Mouse (Mus musculus) limb, embryonic 10.5 days (tissue): ENCODE measurements at regions not wholly inside any gene's neighbourhood (a gene's known extent, or its start where the extent isn't known, plus 50 kb on each side); places are given as distances from the start of the nearest gene placed in this dataset.
A peak's percentile ranks its signal among the peaks of the same experiment; 100 is the strongest.

Experiments
- DNase-seq: peaks from one replicate; pipeline ENCODE4 v3.0.0-alpha.2; 2017; ENCODE audit warnings: low spot score
- H3K27ac ChIP-seq: fragments of 300-500 bp; sonication (generic); 2 replicates; pipeline ENCODE4 v1.5.1; 2016; ENCODE audit warnings: mild to moderate bottlenecking
- H3K27me3 ChIP-seq: fragments of 300-500 bp; sonication (generic); 2 replicates; pipeline ENCODE4 v1.6.1; 2016; ENCODE audit warnings: low read depth, mild to moderate bottlenecking; ENCODE audit not compliant: poor library complexity, severe bottlenecking
- H3K36me3 ChIP-seq: fragments of 300-500 bp; sonication (generic); 2 replicates; pipeline ENCODE4 v1.6.1; 2016; ENCODE audit warnings: mild to moderate bottlenecking, moderate library complexity
- H3K4me1 ChIP-seq: fragments of 300-500 bp; sonication (generic); 2 replicates; pipeline ENCODE4 v1.6.1; 2016
- H3K4me3 ChIP-seq: fragments of 300-500 bp; sonication (generic); 2 replicates; pipeline ENCODE4 v1.5.1; 2016; ENCODE audit warnings: mild to moderate bottlenecking, moderate library complexity
- H3K9me3 ChIP-seq: fragments of 300-500 bp; sonication (generic); replicated peaks from 2 replicates; pipeline ENCODE4 v1.6.1; 2016; ENCODE audit warnings: mild to moderate bottlenecking
- WGBS: fragments of 180-500 bp; shearing (Covaris S2); methylation state at CpG from one replicate; pipeline ENCODE4 v1.1.7; 2016; 5-methylcytosine and 5-hydroxymethylcytosine counted together

GRCm38 (mm10) chr8:93655752-93656151, 120.1 kb upstream of the Ces5a start:
- no peak for DNase-seq
- Histone ChIP-seq H3K4me1 (no peaks in the 10 kb centered on the region), H3K36me3 (no peaks in the 10 kb centered on the region), H3K27ac (no peak overlapping the region), H3K4me3 (no peak overlapping the region), H3K27me3 (no peaks in the 10 kb centered on the region), H3K9me3 (no peaks in the 10 kb centered on the region)
- WGBS: 93% methylated on average over 9 of the region's 9 CpGs

GRCm38 (mm10) chr8:93661739-93662138, 126.1 kb upstream of the Ces5a start:
- no peak overlapping the region for H3K27ac ChIP-seq

DNA sequence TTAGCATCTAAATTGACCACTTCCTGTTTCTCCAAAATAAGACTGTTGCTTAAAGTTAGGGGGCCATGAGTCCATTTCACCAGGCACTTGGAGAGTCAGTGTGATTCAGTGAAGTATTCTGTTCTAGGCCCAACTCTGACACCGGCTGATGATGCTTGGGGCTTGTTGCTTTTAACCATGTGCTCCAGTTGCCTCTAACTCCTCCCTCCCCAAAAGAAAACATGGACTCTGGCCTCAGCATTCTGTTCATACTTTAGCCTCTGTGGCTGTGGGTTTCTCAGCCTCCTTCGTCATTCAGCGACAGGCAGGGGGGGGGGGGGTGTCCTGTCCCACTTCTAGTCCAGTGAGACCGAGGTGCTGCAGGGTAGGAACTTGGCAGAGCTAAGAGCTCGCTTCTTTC, 126.6 kb upstream of the Ces5a start:
- H3K27me3 ChIP-seq: no peaks in the 10 kb centered on the region
- H3K36me3 ChIP-seq: no peaks in the 10 kb centered on the region
- WGBS: 77% methylated on average over 5 of the region's 5 CpGs
- H3K27ac ChIP-seq: no peak overlapping the region
- peaks cover 9% of the 10 kb centered on the region; the same call in 1 of the 2 replicates for H3K4me1 ChIP-seq
- no peak for DNase-seq
- H3K9me3 ChIP-seq: no peaks in the 10 kb centered on the region
- H3K4me3 ChIP-seq: peak overlapping the region; percentile 39

More at GRCm38 (mm10) chr8:93661739-93662138, 126.1 kb upstream of the Ces5a start:
- Histone ChIP-seq H3K27me3 (no peaks in the 10 kb centered on the region), H3K4me3 (peak overlapping the region; percentile 39), H3K36me3 (no peaks in the 10 kb centered on the region), H3K4me1 (peaks cover 9% of the 10 kb centered on the region; the same call in 1 of the 2 replicates), H3K9me3 (no peaks in the 10 kb centered on the region)
- 8% methylated on average over 15 of the region's 15 CpGs for WGBS
- peak; percentile 84 for DNase-seq

GRCm38 (mm10) chr8:93663851-93664250, 128.2 kb upstream of the Ces5a start:
- no peak for DNase-seq
- H3K27me3 ChIP-seq: no peaks in the 10 kb centered on the region
- 89% methylated on average over 4 of the region's 4 CpGs for WGBS
- no peaks in the 10 kb centered on the region for H3K9me3 ChIP-seq
- no peaks in the 10 kb centered on the region for H3K36me3 ChIP-seq
- H3K4me1 ChIP-seq: peaks cover 9% of the 10 kb centered on the region; the same call in 1 of the 2 replicates
- H3K4me3 ChIP-seq: no peak overlapping the region
- H3K27ac ChIP-seq: no peak overlapping the region

- Histone ChIP-seq H3K27me3 (no peaks in the 10 kb centered on the region), H3K4me1 (no peaks in the 10 kb centered on the region), H3K4me3 (no peak overlapping the region), H3K9me3 (no peaks in the 10 kb centered on the region), H3K27ac (no peak overlapping the region), H3K36me3 (no peaks in the 10 kb centered on the region)
- no peak for DNase-seq
- WGBS: 84% methylated on average over 7 of the region's 7 CpGs
Measured at GRCm38 (mm10) chr8:93668306-93668705, 132.7 kb upstream of the Ces5a start.

DNA sequence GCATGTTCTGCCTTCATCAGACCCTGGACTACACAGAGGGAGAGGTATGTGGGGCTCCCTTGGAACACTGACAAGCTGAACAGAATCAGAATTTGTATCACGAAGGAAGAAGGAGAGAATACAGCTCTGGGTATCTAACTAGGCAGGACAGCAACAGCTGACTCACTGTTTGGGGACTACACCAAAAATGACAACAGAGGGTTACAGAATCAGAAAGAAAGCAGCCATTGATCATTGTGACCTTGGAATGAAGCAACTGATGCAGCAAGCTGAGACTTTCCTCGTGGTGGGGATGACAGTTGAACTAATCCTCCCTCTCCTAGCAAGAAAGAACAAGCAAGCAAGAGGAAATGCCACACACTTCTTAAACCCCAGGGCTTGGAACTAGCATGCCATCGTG, 135.0 kb upstream of the Gnao1 start:
- H3K4me1 ChIP-seq: no peaks in the 10 kb centered on the region
- H3K36me3 ChIP-seq: no peaks in the 10 kb centered on the region
- no peaks in the 10 kb centered on the region for H3K9me3 ChIP-seq
- no peak overlapping the region for H3K27ac ChIP-seq
- no peaks in the 10 kb centered on the region for H3K27me3 ChIP-seq
- WGBS: 77% methylated on average over 3 of the region's 3 CpGs
- no peak overlapping the region for H3K4me3 ChIP-seq
- DNase-seq: no peak

GRCm38 (mm10) chr8:93683773-93684391, 125.9 kb upstream of the Gnao1 start:
- no peak overlapping the region for H3K27ac ChIP-seq
- no peak for DNase-seq
- WGBS: 87% methylated on average over 12 of the region's 12 CpGs
- no peaks in the 10 kb centered on the region for H3K36me3 ChIP-seq
- no peak overlapping the region for H3K4me3 ChIP-seq
- H3K27me3 ChIP-seq: no peaks in the 10 kb centered on the region
- H3K4me1 ChIP-seq: no peaks in the 10 kb centered on the region
- H3K9me3 ChIP-seq: no peaks in the 10 kb centered on the region

GRCm38 (mm10) chr8:93684392-93684791, 125.4 kb upstream of the Gnao1 start:
- no peak for DNase-seq
- Histone ChIP-seq H3K27ac (no peak overlapping the region), H3K9me3 (no peaks in the 10 kb centered on the region), H3K36me3 (no peaks in the 10 kb centered on the region), H3K4me1 (no peaks in the 10 kb centered on the region), H3K4me3 (no peak overlapping the region), H3K27me3 (no peaks in the 10 kb centered on the region)
- WGBS: 95% methylated on average over 6 of the region's 6 CpGs

DNA sequence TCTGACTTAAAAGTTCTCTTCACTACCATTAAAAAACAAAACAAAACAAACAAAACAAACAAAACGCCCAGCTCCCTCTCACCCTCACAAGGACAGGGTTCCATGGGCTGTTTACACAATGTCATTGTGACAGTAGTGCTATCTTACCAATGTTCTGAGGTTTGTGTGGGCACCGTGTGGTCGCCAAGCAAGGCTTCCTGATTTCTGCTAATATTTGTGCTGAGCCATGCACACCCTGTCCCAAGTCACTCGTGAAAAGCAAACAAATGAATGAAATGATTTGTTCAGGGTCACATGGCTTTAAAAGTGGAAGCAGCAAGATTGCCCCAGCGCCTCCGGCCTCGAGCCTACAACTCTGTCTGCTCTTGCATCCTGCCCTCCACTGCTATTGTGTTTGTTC, 120.9 kb upstream of the Gnao1 start:
- H3K4me3 ChIP-seq: no peak overlapping the region
- no peak overlapping the region for H3K27ac ChIP-seq
- DNase-seq: no peak
- no peaks in the 10 kb centered on the region for H3K27me3 ChIP-seq
- 79% methylated on average over 7 of the region's 7 CpGs for WGBS
- H3K36me3 ChIP-seq: no peaks in the 10 kb centered on the region
- H3K4me1 ChIP-seq: no peaks in the 10 kb centered on the region
- H3K9me3 ChIP-seq: no peaks in the 10 kb centered on the region

- H3K36me3 ChIP-seq: no peaks in the 10 kb centered on the region
- WGBS: 90% methylated on average over 4 of the region's 4 CpGs
- no peak overlapping the region for H3K4me3 ChIP-seq
- no peaks in the 10 kb centered on the region for H3K27me3 ChIP-seq
- H3K9me3 ChIP-seq: no peaks in the 10 kb centered on the region
- DNase-seq: no peak
- H3K27ac ChIP-seq: no peak overlapping the region
- no peaks in the 10 kb centered on the region for H3K4me1 ChIP-seq
Measured at GRCm38 (mm10) chr8:93689832-93690471, 119.8 kb upstream of the Gnao1 start.

GRCm38 (mm10) chr8:93691375-93691774, 118.4 kb upstream of the Gnao1 start:
- Histone ChIP-seq H3K4me1 (no peaks in the 10 kb centered on the region), H3K4me3 (no peak overlapping the region), H3K9me3 (no peaks in the 10 kb centered on the region), H3K27me3 (no peaks in the 10 kb centered on the region), H3K36me3 (no peaks in the 10 kb centered on the region), H3K27ac (no peak overlapping the region)
- no peak for DNase-seq
- WGBS: 92% methylated on average over 2 of the region's 2 CpGs

DNA sequence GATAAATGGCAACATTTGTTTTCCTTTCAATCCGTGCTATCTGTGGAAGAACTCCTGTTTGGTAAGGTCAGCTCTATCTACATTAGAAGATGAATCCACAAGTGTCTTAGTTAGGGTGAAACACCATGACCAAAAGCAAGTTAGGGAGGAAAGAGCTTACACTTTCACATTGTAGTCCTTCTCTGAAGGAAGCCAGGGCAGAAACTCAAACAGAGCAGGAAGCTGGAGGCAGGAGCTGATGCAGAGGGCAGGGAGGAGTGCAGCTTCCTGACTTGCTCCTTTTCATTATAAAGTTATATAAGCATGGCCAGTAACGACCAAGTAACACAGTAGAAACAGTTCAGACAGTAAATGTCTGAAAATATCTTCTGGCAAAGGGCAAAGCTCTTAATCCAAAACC, 117.9 kb upstream of the Gnao1 start:
- 84% methylated on average over 2 of the region's 2 CpGs for WGBS
- H3K27ac ChIP-seq: no peak overlapping the region
- no peaks in the 10 kb centered on the region for H3K4me1 ChIP-seq

GRCm38 (mm10) chr8:93697206-93697605, 112.6 kb upstream of the Gnao1 start:
- Histone ChIP-seq H3K4me1 (no peaks in the 10 kb centered on the region), H3K36me3 (no peaks in the 10 kb centered on the region), H3K4me3 (no peak overlapping the region), H3K9me3 (no peaks in the 10 kb centered on the region), H3K27ac (no peak overlapping the region), H3K27me3 (no peaks in the 10 kb centered on the region)
- 63% methylated on average over 7 of the region's 7 CpGs for WGBS
- no peak for DNase-seq

More for the DNA sequence above, 117.9 kb upstream of the Gnao1 start:
- Histone ChIP-seq H3K9me3 (no peaks in the 10 kb centered on the region), H3K4me3 (no peak overlapping the region), H3K27me3 (no peaks in the 10 kb centered on the region), H3K36me3 (no peaks in the 10 kb centered on the region)
- no peak for DNase-seq
